In genomic region chr10:17486011-17486410, GRCm38 (mm10) we compare ENCODE assay signal across 13 mouse cellular contexts.
"Had no signal": no experiment of that assay in that cellular context is flagged by ENCODE, and none has a peak within 500 bp of the region (broad histone marks: within the 10 kb centered on the region; RNA-seq: fewer than 3 reads in every experiment).

No protein-coding gene starts in this region.

- H3K27me3 ChIP-seq: lung, embryonic 15.5 days; megakaryocyte, embryonic 14.5 days; midbrain, embryonic 13.5 days; midbrain, embryonic 15.5 days; neural tube, embryonic 12.5 days had no signal

- H3K36me3 ChIP-seq: lung, embryonic 15.5 days; midbrain, embryonic 13.5 days; midbrain, embryonic 15.5 days; neural tube, embryonic 12.5 days had no signal

- H3K9ac ChIP-seq: lung, embryonic 15.5 days; midbrain, embryonic 13.5 days; midbrain, embryonic 15.5 days; neural tube, embryonic 12.5 days had no signal

- H3K4me3 ChIP-seq: lung, embryonic 15.5 days; midbrain, embryonic 13.5 days; midbrain, embryonic 15.5 days; neural tube, embryonic 12.5 days had no signal

- H3K9me3 ChIP-seq: lung, embryonic 15.5 days; midbrain, embryonic 13.5 days; midbrain, embryonic 15.5 days; neural tube, embryonic 12.5 days had no signal

- H3K27ac ChIP-seq: lung, embryonic 15.5 days; midbrain, embryonic 13.5 days; midbrain, embryonic 15.5 days; neural tube, embryonic 12.5 days had no signal

- ATAC-seq: lung, postnatal 0 days; midbrain, embryonic 13.5 days; midbrain, embryonic 15.5 days had no signal

- H3K4me1 ChIP-seq: lung, embryonic 15.5 days; midbrain, embryonic 15.5 days; neural tube, embryonic 12.5 days had no signal

- DNase-seq: lung, adult 2 months; lung, postnatal 14 days; right cerebral cortex, postnatal 14 days; spleen, adult 18-20 months; thymus, adult 2 months; thymus, postnatal 25 days; thymus, postnatal 4 days had no signal
